31 mouse cellular contexts compared by ENCODE assay signal in genomic region chr7:45553519-45553918, GRCm38 (mm10). TPM values are rescaled to one million over a fixed set of nuclear protein-coding genes. Genes with fewer than 3 reads are reported as not detected.
DNase-seq lines count a peak whose midpoint lies in the region; ATAC-seq and TF ChIP-seq lines count a peak whose summit lies in the region.
"Had no signal": no experiment of that assay in that cellular context is flagged by ENCODE, and none has a peak within 500 bp of the region (broad histone marks: within the 10 kb centered on the region; RNA-seq: fewer than 3 reads in every experiment).

No protein-coding gene starts in this region.

- DNase-seq in heart, embryonic 10.5 days (ENCODE audit: low spot score) = no peak
- DNase-seq in heart, adult 18-20 months = no peak
- no peak for DNase-seq in kidney, postnatal 0 days (ENCODE audit: low spot score)
- no peak for DNase-seq in kidney, adult 11 months
- DNase-seq in ZHBTc4 (ENCODE audit: low read depth, low spot score) = peak; percentile 51
- no peak for DNase-seq in adrenal gland, adult 18-20 months (ENCODE audit: low spot score in 2 of 2)
- DNase-seq: adrenal gland, postnatal 10 days; cerebellum, adult 11 months; cerebellum, adult 9-10 months; embryo, embryonic 11 days; gastrocnemius, adult 2 months; gastrocnemius, postnatal 36 days; kidney, postnatal 10 days; right cerebral cortex, postnatal 4 days; thymus, adult 18-20 months; thymus, postnatal 25 days had no signal

- peaks cover 27% of the 10 kb centered on the region for H3K4me1 ChIP-seq in heart, embryonic 10.5 days
- no peaks in the 10 kb centered on the region for H3K4me1 ChIP-seq in kidney, postnatal 0 days (replicated peaks; ENCODE audit: insufficient read depth, low read length)
- H3K4me1 ChIP-seq in E14TG2a.4 (replicated peaks; ENCODE audit: low read depth, low read length) = peaks cover 81% of the 10 kb centered on the region
- H3K4me1 ChIP-seq: hindbrain, embryonic 12.5 days; midbrain, embryonic 13.5 days; neural tube, embryonic 13.5 days had no signal

- no peak overlapping the region for H3K9ac ChIP-seq in kidney, postnatal 0 days (ENCODE audit: low read depth, low read length)
- H3K9ac ChIP-seq: hindbrain, embryonic 12.5 days; liver, embryonic 14.5 days; midbrain, embryonic 13.5 days; neural tube, embryonic 13.5 days had no signal

- H3K9me3 ChIP-seq in heart, embryonic 10.5 days = no peaks in the 10 kb centered on the region
- H3K9me3 ChIP-seq in kidney, postnatal 0 days (replicated peaks; ENCODE audit: low read length) = no peaks in the 10 kb centered on the region
- no peaks in the 10 kb centered on the region for H3K9me3 ChIP-seq in E14TG2a.4 (ENCODE audit: low read length)
- H3K9me3 ChIP-seq: hindbrain, embryonic 12.5 days; midbrain, embryonic 13.5 days; neural tube, embryonic 13.5 days had no signal

- H3K4me3 ChIP-seq in heart, embryonic 10.5 days = no peak overlapping the region
- H3K4me3 ChIP-seq in kidney, postnatal 0 days (replicated peaks; ENCODE audit: low read depth, low read length) = no peak overlapping the region
- peak overlapping the region; percentile 55 for H3K4me3 ChIP-seq in E14TG2a.4 (replicated peaks; ENCODE audit: low read length)
- H3K4me3 ChIP-seq: erythroblast, embryonic 14.5 days; gastrocnemius, adult 2 months; hindbrain, embryonic 12.5 days; midbrain, embryonic 13.5 days; neural tube, embryonic 13.5 days had no signal

- ATAC-seq in kidney, postnatal 0 days (replicated peaks; ENCODE audit: low FRiP score, low read depth) = no peak
- ATAC-seq: forebrain, embryonic 16.5 days; intestine, embryonic 16.5 days; lung, postnatal 0 days; midbrain, embryonic 13.5 days had no signal

- no peaks in the 10 kb centered on the region for H3K36me3 ChIP-seq in heart, embryonic 10.5 days
- H3K36me3 ChIP-seq in kidney, postnatal 0 days (ENCODE audit: insufficient read depth, low read length) = no peaks in the 10 kb centered on the region
- H3K36me3 ChIP-seq in E14TG2a.4 (ENCODE audit: insufficient read depth, low read length) = peaks cover 17% of the 10 kb centered on the region
- H3K36me3 ChIP-seq: hindbrain, embryonic 12.5 days; midbrain, embryonic 13.5 days; neural tube, embryonic 13.5 days had no signal

- H3K4me2 ChIP-seq in kidney, postnatal 0 days (ENCODE audit: low read length) = no peak overlapping the region
- H3K4me2 ChIP-seq: hindbrain, embryonic 12.5 days; midbrain, embryonic 13.5 days; neural tube, embryonic 13.5 days had no signal

- no peaks in the 10 kb centered on the region for H3K27me3 ChIP-seq in heart, embryonic 10.5 days (ENCODE audit: insufficient read depth, poor library complexity, severe bottlenecking)
- no peaks in the 10 kb centered on the region for H3K27me3 ChIP-seq in kidney, postnatal 0 days (ENCODE audit: insufficient read depth, low read length)
- no peaks in the 10 kb centered on the region for H3K27me3 ChIP-seq in E14TG2a.4 (ENCODE audit: insufficient read depth, low read length)
- H3K27me3 ChIP-seq: hindbrain, embryonic 12.5 days; midbrain, embryonic 13.5 days; neural tube, embryonic 13.5 days had no signal

- 61% methylated on average over 8 of the region's 8 CpGs for WGBS in heart, embryonic 10.5 days
- 72% methylated on average over 8 of the region's 8 CpGs for WGBS in kidney, postnatal 0 days

- TF ChIP-seq CTCF in kidney, postnatal 0 days (IDR thresholded peaks at IDR 0.05; ENCODE audit: low read depth) = no peak
- no peak for TF ChIP-seq CTCF in E14TG2a.4 (conservative IDR thresholded peaks at IDR 0.05; ENCODE audit: low read length)

- H3K27ac ChIP-seq in heart, embryonic 10.5 days = peak overlapping the region; percentile 42; the same call in 1 of the 2 replicates
- peak overlapping the region; percentile 36; the same call in 1 of the 2 replicates for H3K27ac ChIP-seq in kidney, postnatal 0 days
- H3K27ac ChIP-seq: gastrocnemius, adult 2 months; hindbrain, embryonic 12.5 days; liver, embryonic 14.5 days; macrophage; midbrain, embryonic 13.5 days; neural tube, embryonic 13.5 days; stomach, postnatal 0 days had no signal

RNA-seq across cellular contexts. Expression of gene Hsd17b14, which starts 1.2 kb away (rescaled TPM):
- 0.42 and 1.2 TPM in 2 replicates for polyA plus RNA-seq in heart, embryonic 10.5 days (2016; fragmentation: Nextera tagmentation; extraction: Ambion mirVana)
- total RNA-seq in heart, adult 18-20 months (2021) = under 1 TPM in 1 of 2 experiments, not detected in 1; 0.41 TPM
- polyA plus RNA-seq in kidney, postnatal 0 days (2015; fragmentation: Nextera tagmentation; extraction: Ambion mirVana) = 20.5 and 21.0 TPM in 2 replicates
- 1 to 10 TPM in 1 of 2 experiments, under 1 TPM in 1; 0.83 to 3.0 TPM for total RNA-seq in adrenal gland, adult 18-20 months (2021)
- total RNA-seq: layer of hippocampus, adult 18-20 months; layer of hippocampus, postnatal 10 days; left cerebral cortex, postnatal 14 days; megakaryocyte-erythroid progenitor cell, adult 5-6 weeks had no signal
- polyA plus RNA-seq: forebrain, embryonic 16.5 days had no signal

RNA-seq across cellular contexts. Expression of gene Bcat2, which starts 16.4 kb away (rescaled TPM):
- polyA plus RNA-seq in heart, embryonic 10.5 days (2016; fragmentation: Nextera tagmentation; extraction: Ambion mirVana) = 76.7 and 80.8 TPM in 2 replicates
- 100 to 1,000 TPM; 225 to 264 TPM for total RNA-seq in heart, adult 18-20 months (2021)
- polyA plus RNA-seq in kidney, postnatal 0 days (2015; fragmentation: Nextera tagmentation; extraction: Ambion mirVana) = 92.7 and 93.0 TPM in 2 replicates
- 100 to 1,000 TPM; 164 to 265 TPM for total RNA-seq in adrenal gland, adult 18-20 months (2021)

RNA-seq across cellular contexts. Expression of gene Plekha4, which starts 27.4 kb away (rescaled TPM):
- 0.59 and 0.64 TPM in 2 replicates for polyA plus RNA-seq in heart, embryonic 10.5 days (2016; fragmentation: Nextera tagmentation; extraction: Ambion mirVana)
- 1 to 10 TPM; 2.0 to 2.5 TPM for total RNA-seq in heart, adult 18-20 months (2021)
- polyA plus RNA-seq in kidney, postnatal 0 days (2015; fragmentation: Nextera tagmentation; extraction: Ambion mirVana) = 5.1 and 5.8 TPM in 2 replicates
- total RNA-seq in adrenal gland, adult 18-20 months (2021) = 1 to 10 TPM; 2.5 to 2.7 TPM
- total RNA-seq: megakaryocyte-erythroid progenitor cell, adult 5-6 weeks had no signal

RNA-seq across cellular contexts. Expression of gene Ppp1r15a, which starts 27.5 kb away (rescaled TPM):
- polyA plus RNA-seq in heart, embryonic 10.5 days (2016; fragmentation: Nextera tagmentation; extraction: Ambion mirVana) = 28.2 and 31.2 TPM in 2 replicates
- total RNA-seq in heart, adult 18-20 months (2021) = 10 to 100 TPM; 31.6 to 33.7 TPM
- polyA plus RNA-seq in kidney, postnatal 0 days (2015; fragmentation: Nextera tagmentation; extraction: Ambion mirVana) = 21.4 and 21.9 TPM in 2 replicates
- 10 to 100 TPM; 47.1 to 48.6 TPM for total RNA-seq in adrenal gland, adult 18-20 months (2021)

RNA-seq across cellular contexts. Expression of gene Nucb1, which starts 43.3 kb away (rescaled TPM):
- polyA plus RNA-seq in heart, embryonic 10.5 days (2016; fragmentation: Nextera tagmentation; extraction: Ambion mirVana) = 163 and 198 TPM in 2 replicates
- 100 to 1,000 TPM; 129 to 143 TPM for total RNA-seq in heart, adult 18-20 months (2021)
- polyA plus RNA-seq in kidney, postnatal 0 days (2015; fragmentation: Nextera tagmentation; extraction: Ambion mirVana) = 246 and 265 TPM in 2 replicates
- total RNA-seq in adrenal gland, adult 18-20 months (2021) = 100 to 1,000 TPM; 272 to 283 TPM
